Mouse (Mus musculus): ENCODE measurements around the gene Slc26a3. TPM values are rescaled to one million over a fixed set of nuclear protein-coding genes. Genes with fewer than 3 reads are reported as not detected.

The Slc26a3 gene
- polyA plus RNA-seq (2014; fragmentation: Illumina TruSeq; extraction: RNeasy Lipid Tissue Mini Kit (QIAGEN cat#74804); ENCODE audit: low read depth, low replicate concordance): 0.45 TPM

DNA sequence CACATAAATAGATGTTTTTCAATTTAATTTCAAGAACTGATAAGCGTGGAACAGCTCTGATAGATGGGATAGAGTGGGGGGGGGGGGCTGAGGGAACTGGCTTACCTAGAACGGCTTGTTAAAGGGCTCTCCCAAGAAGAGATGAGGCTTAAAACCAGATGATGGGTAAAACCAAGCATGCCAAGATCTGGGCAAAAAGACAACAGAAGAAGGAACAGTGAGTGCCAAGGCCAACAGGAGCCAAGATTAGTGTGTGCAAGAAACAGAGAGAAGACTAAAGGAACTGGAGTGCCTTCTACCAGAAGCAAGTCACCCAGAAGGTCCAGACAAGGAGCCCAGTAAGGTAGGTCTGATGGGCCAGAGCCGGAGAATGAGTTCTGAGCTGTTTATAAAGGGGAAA, at the start of gene Slc26a3:
Gene Slc26a3 (plus strand): TSS at position 301 of the 400 bp plus-strand sequence.

DNA sequence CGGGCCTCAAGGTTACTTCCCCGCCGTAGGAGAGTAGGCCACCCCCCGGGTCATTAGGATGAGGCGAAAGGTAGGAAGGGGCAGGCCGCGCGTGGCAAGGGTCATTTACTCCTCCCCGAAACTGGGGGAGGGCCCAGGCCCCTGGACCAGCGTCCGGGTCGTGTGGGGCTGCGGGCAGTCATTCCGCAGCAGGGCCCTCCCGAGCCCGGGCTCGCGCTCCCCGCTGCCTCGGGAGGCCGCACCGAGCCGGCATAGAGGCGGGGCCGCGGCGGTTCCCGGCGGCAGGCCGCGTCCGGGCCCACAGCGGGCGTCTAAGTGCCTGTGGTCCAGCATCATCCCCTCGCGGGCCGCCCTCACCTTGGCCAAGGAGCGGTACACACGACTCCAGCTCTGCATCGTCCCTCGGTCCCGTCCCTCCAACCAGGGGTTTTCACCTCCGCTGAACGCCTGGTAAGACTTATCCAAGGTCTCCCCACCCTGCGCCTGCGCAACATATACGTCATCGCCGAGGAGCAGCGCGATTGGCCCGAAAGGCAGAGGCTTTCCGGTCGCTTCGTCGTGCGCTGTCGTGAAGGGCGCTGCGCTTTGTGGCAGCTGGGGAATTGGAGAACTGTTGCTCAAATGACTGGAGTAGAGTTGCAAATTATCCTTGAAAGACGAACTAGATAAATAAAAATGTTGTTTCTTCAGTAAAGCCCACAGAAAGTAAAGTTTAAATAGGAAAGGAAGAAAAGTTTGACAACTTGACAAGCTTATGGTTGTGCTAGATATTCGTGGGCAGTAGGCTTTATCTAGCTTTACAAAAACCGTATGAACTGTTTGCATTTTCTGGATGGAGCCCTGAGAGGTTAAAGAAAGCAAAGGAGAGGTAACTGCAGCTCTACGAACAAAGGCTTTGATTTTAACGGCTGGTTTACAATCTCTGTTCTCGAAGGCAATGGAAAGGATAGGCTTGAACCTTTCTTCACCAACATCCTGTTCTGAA, 39.4 kb upstream of the Slc26a3 start, which contains the start of gene Dld:
Gene Dld (minus strand): TSS at position 510 of the 985 bp plus-strand sequence.

DNA sequence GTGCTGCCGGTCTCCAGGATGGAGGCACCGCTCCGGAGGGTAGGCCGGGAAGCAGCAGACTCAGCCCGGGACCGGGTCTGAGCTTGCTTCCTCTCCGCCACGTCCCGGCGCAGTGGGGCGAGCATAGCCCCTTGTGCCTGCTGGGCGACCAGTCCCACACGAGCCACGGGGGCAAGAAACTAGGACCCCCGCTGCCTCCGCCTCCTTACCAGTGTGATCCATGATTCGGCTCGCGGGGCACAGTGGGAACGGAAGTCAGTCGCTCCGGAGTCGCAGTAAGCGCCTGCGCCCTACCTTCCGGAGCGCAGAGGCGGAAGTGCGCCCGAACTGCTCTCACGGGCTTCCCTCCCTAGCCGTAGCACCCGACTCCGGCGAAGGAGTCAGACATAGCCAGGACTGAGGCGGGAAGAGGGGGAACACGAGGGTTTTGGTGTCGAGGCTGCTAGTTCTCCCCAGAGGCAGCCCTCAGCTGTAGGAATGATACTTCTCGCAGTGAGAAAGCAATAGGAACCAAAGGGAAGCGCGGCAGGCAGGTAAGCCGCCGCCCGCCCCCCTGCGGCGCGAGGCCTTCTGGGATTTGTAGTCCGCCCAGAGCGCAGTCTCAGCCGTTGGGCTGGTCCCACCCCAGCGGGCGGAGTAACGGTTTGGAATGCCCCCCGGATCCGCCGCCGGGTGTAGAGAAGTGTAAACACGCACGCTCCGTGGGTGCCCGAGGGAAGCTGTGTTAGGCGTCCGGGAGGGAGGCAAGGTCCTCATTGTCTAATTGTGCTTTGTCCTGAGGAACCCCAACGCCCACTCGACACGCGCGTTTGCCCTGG, 108.9 kb downstream of the Slc26a3 start, which contains the start of gene Cbll1:
Gene Cbll1 (minus strand): TSS at position 303 of the 818 bp plus-strand sequence.

Other genes starting within 250 kb of the Slc26a3 start
- not detected for gene Gm6993, start 150.1 kb upstream of the Slc26a3 start, polyA plus RNA-seq (2014; fragmentation: Illumina TruSeq; extraction: RNeasy Lipid Tissue Mini Kit (QIAGEN cat#74804); ENCODE audit: low read depth, low replicate concordance)
- gene Lamb1, start 125.6 kb upstream of the Slc26a3 start, polyA plus RNA-seq (2014; fragmentation: Illumina TruSeq; extraction: RNeasy Lipid Tissue Mini Kit (QIAGEN cat#74804); ENCODE audit: low read depth, low replicate concordance): 3.5 TPM
- 186 TPM for gene Dld, start 39.4 kb upstream of the Slc26a3 start, polyA plus RNA-seq (2014; fragmentation: Illumina TruSeq; extraction: RNeasy Lipid Tissue Mini Kit (QIAGEN cat#74804); ENCODE audit: low read depth, low replicate concordance)
- 42.6 TPM for gene Cbll1, start 108.7 kb downstream of the Slc26a3 start, polyA plus RNA-seq (2014; fragmentation: Illumina TruSeq; extraction: RNeasy Lipid Tissue Mini Kit (QIAGEN cat#74804); ENCODE audit: low read depth, low replicate concordance)
- 0.21 TPM for gene Slc26a4, start 169.1 kb downstream of the Slc26a3 start, polyA plus RNA-seq (2014; fragmentation: Illumina TruSeq; extraction: RNeasy Lipid Tissue Mini Kit (QIAGEN cat#74804); ENCODE audit: low read depth, low replicate concordance)
- 682 TPM for gene Bcap29, start 243.8 kb downstream of the Slc26a3 start, polyA plus RNA-seq (2014; fragmentation: Illumina TruSeq; extraction: RNeasy Lipid Tissue Mini Kit (QIAGEN cat#74804); ENCODE audit: low read depth, low replicate concordance)

Data from testis, adult 10 weeks (tissue).